Comparison of ENCODE assay signal across 18 mouse cellular contexts in the genomic region with DNA sequence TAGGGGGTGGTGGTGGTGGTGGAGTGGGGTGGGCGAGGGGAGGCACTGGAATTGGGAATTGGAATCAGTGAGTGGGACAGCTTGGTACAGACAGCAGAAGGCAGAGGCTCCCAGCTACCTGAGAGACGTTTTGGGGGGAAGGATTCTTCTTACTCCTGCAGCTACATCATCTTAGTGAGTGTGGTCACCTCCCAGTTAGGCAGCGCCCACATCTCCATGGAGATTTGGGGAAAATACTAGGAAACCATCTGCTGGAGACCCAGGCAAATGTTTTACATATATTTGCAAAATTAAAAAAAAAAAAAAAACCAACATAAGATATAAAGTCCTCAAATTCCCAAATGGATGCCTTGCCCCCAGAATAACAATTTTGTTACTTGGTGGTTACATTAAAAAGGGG.
"Had no signal": no experiment of that assay in that cellular context is flagged by ENCODE, and none has a peak within 500 bp of the region (broad histone marks: within the 10 kb centered on the region; RNA-seq: fewer than 3 reads in every experiment).

No protein-coding gene starts in this region.

- H3K4me2 ChIP-seq: lung, embryonic 15.5 days; midbrain, embryonic 11.5 days; midbrain, embryonic 13.5 days; midbrain, embryonic 15.5 days; neural tube, embryonic 12.5 days; stomach, embryonic 15.5 days had no signal

- H3K9ac ChIP-seq: liver, postnatal 0 days; lung, embryonic 15.5 days; midbrain, embryonic 13.5 days; midbrain, embryonic 15.5 days; neural tube, embryonic 12.5 days; stomach, embryonic 15.5 days had no signal

- H3K9me3 ChIP-seq: lung, embryonic 15.5 days; megakaryocyte, embryonic 14.5 days; midbrain, embryonic 13.5 days; midbrain, embryonic 15.5 days; neural tube, embryonic 12.5 days; stomach, embryonic 15.5 days had no signal

- H3K27ac ChIP-seq: lung, embryonic 15.5 days; macrophage; midbrain, embryonic 13.5 days; midbrain, embryonic 15.5 days; neural tube, embryonic 12.5 days; stomach, embryonic 15.5 days; stomach, postnatal 0 days had no signal

- DNase-seq: liver, postnatal 0 days; lung, adult 2 months; lung, postnatal 14 days; lung, postnatal 36 days; right cerebral cortex, postnatal 25 days; thymus, adult 2 months; thymus, postnatal 25 days; thymus, postnatal 4 days had no signal

- ATAC-seq: liver, postnatal 0 days; lung, postnatal 0 days; midbrain, embryonic 13.5 days; midbrain, embryonic 15.5 days had no signal

- H3K27me3 ChIP-seq: lung, embryonic 15.5 days; midbrain, embryonic 13.5 days; midbrain, embryonic 15.5 days; neural tube, embryonic 12.5 days; stomach, embryonic 15.5 days had no signal

- H3K36me3 ChIP-seq: lung, embryonic 15.5 days; midbrain, embryonic 15.5 days; neural tube, embryonic 12.5 days; stomach, embryonic 15.5 days had no signal

- H3K4me3 ChIP-seq: lung, embryonic 15.5 days; megakaryocyte, embryonic 14.5 days; midbrain, embryonic 13.5 days; midbrain, embryonic 15.5 days; neural tube, embryonic 12.5 days; stomach, embryonic 15.5 days had no signal

- H3K4me1 ChIP-seq: megakaryocyte, embryonic 14.5 days; stomach, embryonic 15.5 days had no signal
